In the genomic region with DNA sequence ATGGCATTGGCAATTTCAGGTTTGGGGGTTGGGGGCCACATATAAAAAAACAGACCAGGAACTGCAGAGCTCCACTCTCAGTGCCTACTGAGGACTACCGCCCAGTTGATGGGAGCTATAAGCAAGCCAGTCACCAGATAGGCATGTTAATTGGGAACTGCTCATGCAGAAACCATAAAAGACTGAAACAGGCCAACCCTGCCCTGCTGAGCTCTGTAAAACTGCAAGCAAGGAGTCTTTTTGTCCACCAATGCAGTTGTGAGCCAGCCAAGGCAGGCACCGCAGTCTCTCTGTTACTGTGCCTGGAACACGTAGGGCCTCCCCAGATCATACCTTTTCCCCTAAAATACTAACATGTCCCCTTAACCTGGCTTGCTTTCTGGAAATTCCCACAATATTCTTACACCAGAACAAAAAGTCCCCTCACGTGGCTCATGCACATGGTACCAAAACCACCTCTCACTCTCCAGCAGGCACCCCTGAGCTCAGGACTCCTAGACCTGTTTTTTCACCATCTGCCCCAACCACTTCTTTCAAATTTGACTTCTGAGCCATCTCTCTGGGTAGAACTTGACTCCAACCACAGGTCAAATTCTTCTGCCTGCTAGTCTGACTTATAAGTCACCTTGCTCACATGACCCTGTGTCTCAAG, we compare ENCODE assay signal across 13 mouse cellular contexts. TPM values are rescaled to one million over a fixed set of nuclear protein-coding genes. Genes with fewer than 3 reads are reported as not detected.
DNase-seq lines count a peak whose midpoint lies in the region; ATAC-seq and TF ChIP-seq lines count a peak whose summit lies in the region.
"Had no signal": no experiment of that assay in that cellular context is flagged by ENCODE, and none has a peak within 500 bp of the region (broad histone marks: within the 10 kb centered on the region; RNA-seq: fewer than 3 reads in every experiment).

No protein-coding gene starts in this region.

- H3K36me3 ChIP-seq in kidney, adult 2 months (ENCODE audit: control insufficient read depth, insufficient read depth, low read length) = no peaks in the 10 kb centered on the region
- no peaks in the 10 kb centered on the region for H3K36me3 ChIP-seq in midbrain, embryonic 15.5 days (replicated peaks)
- H3K36me3 ChIP-seq: limb, embryonic 15.5 days had no signal

- intact Hi-C loops in heart, postnatal 14 days (cut with DNase I) = no loop called here

- H3K4me1 ChIP-seq in kidney, adult 2 months (ENCODE audit: control insufficient read depth, insufficient read depth, low read length) = peaks cover 11% of the 10 kb centered on the region; the same call in 1 of the 2 replicates
- no peaks in the 10 kb centered on the region for H3K4me1 ChIP-seq in midbrain, embryonic 15.5 days
- H3K4me1 ChIP-seq: limb, embryonic 15.5 days; megakaryocyte, embryonic 14.5 days had no signal

- peak; percentile 56 for DNase-seq in 3T3-L1 (ENCODE audit: low read depth, low spot score)
- peak; percentile 12 for DNase-seq in MN1 (ENCODE audit: low spot score)
- DNase-seq in kidney, adult 2 months = peak; percentile 61
- DNase-seq in kidney, postnatal 4 days = peak; percentile 29 to 55
- no peak for DNase-seq in heart, postnatal 14 days
- DNase-seq: cerebellum, adult 9-11 months; lung, embryonic 14.5 days had no signal

- peak overlapping the region; percentile 80 for H3K27ac ChIP-seq in kidney, adult 2 months (ENCODE audit: insufficient read depth, low read depth, low read length)
- no peak overlapping the region for H3K27ac ChIP-seq in midbrain, embryonic 15.5 days
- H3K27ac ChIP-seq: limb, embryonic 15.5 days had no signal

- H3K27me3 ChIP-seq in kidney, adult 2 months (replicated peaks; ENCODE audit: control insufficient read depth, insufficient read depth, low read length) = no peaks in the 10 kb centered on the region
- H3K27me3 ChIP-seq in midbrain, embryonic 15.5 days (replicated peaks) = no peaks in the 10 kb centered on the region
- H3K27me3 ChIP-seq: limb, embryonic 15.5 days had no signal

- no peaks in the 10 kb centered on the region for H3K9me3 ChIP-seq in midbrain, embryonic 15.5 days
- H3K9me3 ChIP-seq: limb, embryonic 15.5 days; megakaryocyte, embryonic 14.5 days had no signal

- WGBS in kidney, adult 2 months = 37% methylated on average over 4 of the region's 4 CpGs
- 80% methylated on average over 4 of the region's 4 CpGs for WGBS in midbrain, embryonic 15.5 days

- H3K4me2 ChIP-seq in midbrain, embryonic 15.5 days = no peak overlapping the region
- H3K4me2 ChIP-seq: limb, embryonic 15.5 days; lung, embryonic 14.5 days had no signal

- no peak overlapping the region for H3K4me3 ChIP-seq in kidney, adult 2 months (ENCODE audit: insufficient read depth, low read depth, low read length)
- no peak overlapping the region for H3K4me3 ChIP-seq in midbrain, embryonic 15.5 days
- H3K4me3 ChIP-seq: limb, embryonic 15.5 days; megakaryocyte, embryonic 14.5 days had no signal

- H3K9ac ChIP-seq in midbrain, embryonic 15.5 days = no peak overlapping the region
- H3K9ac ChIP-seq: limb, embryonic 15.5 days; lung, embryonic 14.5 days had no signal

- ATAC-seq in midbrain, embryonic 15.5 days (replicated peaks) = no peak
- no peak for ATAC-seq in erythroid progenitor cell, adult 5-6 weeks (replicated peaks; ENCODE audit: low FRiP score, poor library complexity, severe bottlenecking)
- ATAC-seq: activated CD4-positive, CD25-positive, alpha-beta regulatory T cell, adult 4 months; hindbrain, embryonic 16.5 days had no signal

- TF ChIP-seq POLR2A in kidney, adult 2 months (IDR thresholded peaks at IDR 0.05; ENCODE audit: low read depth, low read length) = no peak

- TF ChIP-seq CTCF in kidney, adult 2 months (conservative IDR thresholded peaks at IDR 0.05; ENCODE audit: insufficient read depth, insufficient read length, low read depth, low read length) = no peak

RNA-seq across cellular contexts. Expression of gene Hook1, which starts 32.5 kb away (rescaled TPM):
- 7.6 and 10.2 TPM in 2 replicates for polyA plus RNA-seq in kidney, adult 2 months (2012; rRNA removed)
- 72.9 and 81.0 TPM in 2 replicates for polyA plus RNA-seq in midbrain, embryonic 15.5 days (2015; fragmentation: Nextera tagmentation; extraction: Ambion mirVana)
- 1 to 10 TPM; 5.3 to 6.4 TPM for total RNA-seq in heart, postnatal 14 days (2021)
- total RNA-seq in erythroid progenitor cell, adult 5-6 weeks (2015; ENCODE audit: low replicate concordance) = 1.3 and 7.2 TPM in 2 replicates
- 12.1 and 13.5 TPM in 2 replicates for total RNA-seq in erythroid progenitor cell, adult 5-6 weeks (2017; ENCODE audit: low replicate concordance)

Comparison
In these comparisons a context has a peak if more than half of its experiments do, and no peak if none do; other contexts are left out.
1. DNase-seq: peak in 3T3-L1 (single experiment), MN1 (single experiment), kidney, adult 2 months (single experiment) and kidney, postnatal 4 days (2 of 2); none in heart, postnatal 14 days (0 of 2).